Comparison of ENCODE assay signal across 12 mouse cellular contexts in the genomic region with DNA sequence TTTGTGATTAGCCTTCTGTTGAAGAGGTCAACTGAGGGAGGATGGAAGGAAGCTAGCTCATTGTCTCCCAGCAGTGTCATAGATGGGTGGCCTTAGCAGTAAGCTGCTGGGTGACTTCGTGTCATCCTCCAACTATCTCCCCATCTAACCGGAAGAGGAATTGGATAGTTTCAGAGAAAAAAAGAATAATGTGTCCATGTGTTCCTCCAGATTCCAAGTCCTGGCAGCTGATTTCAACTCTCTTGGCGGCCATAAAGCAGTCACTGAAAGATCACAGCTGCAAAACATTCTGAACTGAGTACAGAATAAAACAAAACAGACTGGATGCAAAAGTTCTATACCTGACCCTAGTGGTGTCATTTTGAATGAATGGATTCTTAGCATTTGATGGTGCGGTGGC. TPM values are rescaled to one million over a fixed set of nuclear protein-coding genes. Genes with fewer than 3 reads are reported as not detected.
A peak's percentile ranks its signal among the peaks of the same experiment; 100 is the strongest.
DNase-seq lines count a peak whose midpoint lies in the region.
"Had no signal": no experiment of that assay in that cellular context is flagged by ENCODE, and none has a peak within 500 bp of the region (broad histone marks: within the 10 kb centered on the region; RNA-seq: fewer than 3 reads in every experiment).

No protein-coding gene starts in this region.

- intact Hi-C loops in heart, postnatal 36 days (cut with DNase I): no loop called here

- peak; percentile 57 for DNase-seq in gastrocnemius, adult 18-20 months (ENCODE audit: low spot score)
- DNase-seq in gastrocnemius, adult 8-10 months (ENCODE audit: low spot score in 2 of 2): no peak
- peak; percentile 36 to 40 for DNase-seq in kidney, postnatal 4 days
- no peak for DNase-seq in kidney, adult 8-10 months
- DNase-seq in heart, postnatal 36 days: peak; percentile 15 to 16
- DNase-seq in skeletal muscle tissue, adult 2 months (ENCODE audit: low read depth, low spot score): peak; percentile 64
- DNase-seq in spleen, adult 12 weeks (ENCODE audit: low spot score): no peak
- no peak for DNase-seq in embryo, embryonic 10.5 days (ENCODE audit: low spot score)
- DNase-seq: cerebellum, postnatal 10 days; liver, postnatal 0 days; right cerebral cortex, postnatal 25 days; thymus, adult 18-20 months had no signal

RNA-seq across cellular contexts. Expression of a gene that starts 58.0 kb away (rescaled TPM):
- under 1 TPM; 0.28 to 0.50 TPM for total RNA-seq in gastrocnemius, adult 18-20 months (2021)
- under 1 TPM in 2 of 4 experiments, not detected in 2; 0.25 to 0.56 TPM for total RNA-seq in gastrocnemius, adult 8-10 months (2022)
- total RNA-seq in heart, postnatal 36 days (2021): 1 to 10 TPM; 1.9 to 2.2 TPM

RNA-seq across cellular contexts. Expression of a gene that starts 58.4 kb away (rescaled TPM):
- total RNA-seq in gastrocnemius, adult 18-20 months (2021): 1 to 10 TPM; 3.2 to 4.6 TPM
- 1 to 10 TPM; 2.9 to 4.4 (median 4.0) TPM for total RNA-seq in gastrocnemius, adult 8-10 months (2022)
- 1 to 10 TPM; 6.3 to 7.2 TPM for total RNA-seq in heart, postnatal 36 days (2021)

Comparison
In these comparisons a context has a peak if more than half of its experiments do, and no peak if none do; other contexts are left out.
1. DNase-seq: peak in gastrocnemius, adult 18-20 months (single experiment), kidney, postnatal 4 days (2 of 2), heart, postnatal 36 days (2 of 2) and skeletal muscle tissue, adult 2 months (single experiment); none in gastrocnemius, adult 8-10 months (0 of 2), kidney, adult 8-10 months (0 of 2), spleen, adult 12 weeks (single experiment) and embryo, embryonic 10.5 days (single experiment).